Mouse (Mus musculus): ENCODE results near the gene D11Wsu47e. TPM values are rescaled to one million over a fixed set of nuclear protein-coding genes. Genes with fewer than 3 reads are reported as not detected.

The D11Wsu47e gene
- polyA plus RNA-seq (2012; rRNA removed) = 4.8 and 5.4 TPM in 2 replicates

GRCm38 (mm10) chr11:113683957-113684706 lies at the start of gene D11Wsu47e, which contains the start of gene Fam104a:
Gene D11Wsu47e, plus strand, starts transcription at chr11:113684412.
Gene Fam104a, minus strand, starts transcription at chr11:113684155.

GRCm38 (mm10) chr11:113648690-113649352 lies 35.4 kb upstream of the D11Wsu47e start, which contains the start of gene Cog1:
Gene Cog1, plus strand, starts transcription at chr11:113649169.

GRCm38 (mm10) chr11:113649353-113650210 lies 34.6 kb upstream of the D11Wsu47e start, which contains the start of gene Slc39a11:
Gene Slc39a11, minus strand, starts transcription at chr11:113650079.

GRCm38 (mm10) chr11:113709731-113710256 lies 25.6 kb downstream of the D11Wsu47e start, which contains the start of gene Cpsf4l:
Gene Cpsf4l, minus strand, starts transcription at chr11:113710017.

Other genes with a start within 250 kb of the D11Wsu47e start
- gene Sstr2, start 65.1 kb upstream of the D11Wsu47e start, polyA plus RNA-seq (2012; rRNA removed) = 1.6 and 1.8 TPM in 2 replicates
- gene Cog1, start 35.2 kb upstream of the D11Wsu47e start, polyA plus RNA-seq (2012; rRNA removed) = 10.7 and 11.3 TPM in 2 replicates
- gene Slc39a11, start 34.3 kb upstream of the D11Wsu47e start, polyA plus RNA-seq (2012; rRNA removed) = 7.1 and 7.2 TPM in 2 replicates
- 15.7 and 17.2 TPM in 2 replicates for gene Fam104a, start 257 bp upstream of the D11Wsu47e start, polyA plus RNA-seq (2012; rRNA removed)
- 0.85 and 0.88 TPM in 2 replicates for gene Cpsf4l, start 25.6 kb downstream of the D11Wsu47e start, polyA plus RNA-seq (2012; rRNA removed)
- gene Cdc42ep4, start 67.5 kb downstream of the D11Wsu47e start, polyA plus RNA-seq (2012; rRNA removed) = 10.1 and 10.8 TPM in 2 replicates